Mouse (Mus musculus): ENCODE data around the gene Shq1.

Gene Shq1

GRCm38 (mm10) chr6:100601634-100602033, 69.3 kb downstream of the Shq1 start:
- no peak for DNase-seq (ENCODE audit: low spot score in 2 of 2)

- DNase-seq (ENCODE audit: low spot score in 2 of 2), result no peak
These were observed 77.1 kb downstream of the Shq1 start for GRCm38 (mm10) chr6:100593857-100594256.

DNA sequence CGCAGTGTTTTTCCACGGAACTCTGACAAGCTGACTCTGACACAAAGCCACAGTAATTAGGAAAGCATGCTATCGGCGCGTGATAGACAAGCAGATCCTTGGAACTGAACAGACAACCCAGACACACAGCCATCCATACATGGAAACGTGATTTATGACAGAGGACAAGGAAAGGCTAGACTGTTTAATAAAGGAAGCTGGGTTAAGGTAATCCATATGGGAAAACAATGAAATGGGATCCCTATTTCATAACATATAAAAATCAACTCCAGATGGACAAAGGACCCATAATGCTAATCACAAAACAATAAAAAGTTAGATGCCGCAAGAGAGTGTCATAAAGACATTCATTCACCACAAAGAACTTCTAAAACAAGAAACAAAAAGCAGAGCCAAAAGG, 78.0 kb downstream of the Shq1 start:
- no peak for DNase-seq (ENCODE audit: low spot score in 2 of 2)

- no peak for DNase-seq (ENCODE audit: low spot score in 2 of 2)
These were observed 80.4 kb downstream of the Shq1 start for GRCm38 (mm10) chr6:100590602-100591001.

- DNase-seq (ENCODE audit: low spot score in 2 of 2), result no peak
These were observed 82.1 kb downstream of the Shq1 start for GRCm38 (mm10) chr6:100588876-100589275.

GRCm38 (mm10) chr6:100586758-100587157, 84.2 kb downstream of the Shq1 start:
- DNase-seq (ENCODE audit: low spot score in 2 of 2), result no peak

- no peak for DNase-seq (ENCODE audit: low spot score in 2 of 2)
These were observed 89.0 kb downstream of the Shq1 start for GRCm38 (mm10) chr6:100581951-100582350.

DNA sequence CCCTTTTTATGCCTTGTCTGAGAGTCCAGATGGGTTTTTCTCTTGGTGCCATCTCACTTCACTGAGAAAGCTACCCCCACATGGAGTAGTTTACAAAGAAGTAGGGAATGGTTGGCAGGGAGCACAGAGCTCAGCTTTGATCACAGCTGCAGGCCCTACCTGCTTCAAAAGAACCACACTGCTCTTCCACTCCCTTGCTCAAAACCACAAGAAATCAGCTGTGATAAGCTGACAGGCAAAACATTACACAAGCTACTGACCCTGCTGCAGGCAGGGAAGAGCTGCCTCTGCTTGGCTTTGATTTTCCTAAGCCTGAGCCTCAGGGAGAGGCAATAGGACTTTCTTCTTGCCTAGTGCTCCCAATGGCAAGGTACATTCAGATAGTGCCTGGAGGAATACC, 89.9 kb downstream of the Shq1 start:
- DNase-seq (ENCODE audit: low spot score in 2 of 2), result no peak

- no peak for DNase-seq (ENCODE audit: low spot score in 2 of 2)
These were observed 93.4 kb downstream of the Shq1 start for GRCm38 (mm10) chr6:100577590-100577989.

GRCm38 (mm10) chr6:100576171-100576570, 94.8 kb downstream of the Shq1 start:
- no peak for DNase-seq (ENCODE audit: low spot score in 2 of 2)

DNA sequence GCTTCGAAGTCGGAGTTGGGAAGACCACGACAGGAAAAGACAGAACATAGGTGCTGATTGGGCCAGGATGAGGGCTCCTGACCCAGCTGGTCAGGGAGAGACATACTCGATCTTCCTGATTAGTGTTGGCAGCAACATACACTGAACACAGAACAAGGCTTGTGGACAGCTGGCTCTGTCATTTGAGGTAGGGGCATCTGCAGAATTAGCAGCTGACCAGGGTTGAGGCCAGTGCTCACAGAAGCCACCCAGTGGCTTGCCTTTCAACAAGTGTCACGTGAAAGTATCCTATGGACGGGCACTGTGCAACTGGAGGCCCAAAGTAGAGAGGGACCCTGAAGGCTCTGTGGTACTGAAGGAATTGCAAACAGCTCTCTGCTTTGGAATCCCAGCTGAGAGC, 104.2 kb downstream of the Shq1 start:
- DNase-seq (ENCODE audit: low spot score in 2 of 2), result no peak

GRCm38 (mm10) chr6:100564516-100564915, 106.4 kb downstream of the Shq1 start:
- DNase-seq (ENCODE audit: low spot score in 2 of 2), result no peak

DNA sequence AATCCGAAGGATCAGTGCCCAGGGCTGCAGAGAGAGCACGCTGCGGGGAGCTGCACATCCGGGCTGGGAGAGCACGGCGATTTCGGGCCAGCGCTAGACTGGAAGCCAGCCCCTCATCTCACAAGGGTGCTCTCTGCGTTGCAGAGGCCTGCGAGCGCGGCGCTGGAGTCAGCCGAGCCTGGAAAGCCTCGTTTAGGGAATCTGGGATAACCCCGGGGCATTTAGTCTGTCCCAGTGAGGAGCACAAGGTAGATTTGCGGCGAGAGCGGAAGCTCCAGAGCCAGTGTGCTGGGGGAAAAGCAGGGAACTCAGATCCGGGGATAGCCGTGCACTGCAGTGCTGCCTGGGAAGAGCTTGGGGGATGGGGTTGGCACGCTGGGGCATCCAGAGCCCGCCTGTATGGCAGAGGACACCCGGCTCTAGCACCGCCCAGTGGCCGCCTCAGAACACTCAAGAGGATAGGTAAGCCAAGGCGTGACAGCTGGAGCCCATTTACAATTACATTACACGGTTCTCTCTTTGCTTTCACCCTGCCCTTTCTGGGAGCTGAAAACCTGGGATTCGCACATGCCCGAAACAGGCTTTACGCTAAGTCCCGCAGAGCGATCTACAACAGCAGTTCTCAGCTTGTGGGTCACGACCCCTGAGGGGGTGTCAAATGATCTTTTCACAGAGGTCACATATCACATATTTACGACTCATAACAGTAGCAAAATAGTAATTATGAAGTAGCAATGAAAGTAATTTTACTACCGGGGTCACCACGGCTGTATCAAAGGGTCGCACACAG, 107.2 kb downstream of the Shq1 start:
- peak; percentile 27 to 67 for DNase-seq (ENCODE audit: low spot score in 2 of 2)

GRCm38 (mm10) chr6:100562719-100563551, 108.0 kb downstream of the Shq1 start:
- DNase-seq (ENCODE audit: low spot score in 2 of 2), result no peak

DNA sequence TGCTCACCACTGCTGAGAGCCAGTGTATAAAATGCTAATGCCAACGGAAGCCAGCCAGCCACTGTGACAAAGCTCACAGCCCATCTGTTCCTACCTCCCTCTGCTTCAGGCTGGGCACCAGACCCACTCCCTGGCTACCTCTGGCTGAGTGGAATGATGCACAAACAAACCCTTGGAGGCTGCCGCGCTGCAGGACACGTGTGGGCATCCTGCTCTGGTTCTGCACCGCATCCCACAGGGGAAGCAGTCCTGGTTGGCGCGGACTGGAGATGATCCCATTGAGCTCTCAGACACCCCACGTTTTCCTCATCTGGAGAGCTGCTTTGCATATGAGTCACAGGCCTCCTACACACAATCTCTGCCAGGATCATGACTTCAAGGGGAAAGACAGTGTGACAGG, 112.9 kb downstream of the Shq1 start:
- DNase-seq (ENCODE audit: low spot score in 2 of 2), result no peak

GRCm38 (mm10) chr6:100542154-100542997, 128.6 kb downstream of the Shq1 start:
- DNase-seq (ENCODE audit: low spot score in 2 of 2), result no peak

DNA sequence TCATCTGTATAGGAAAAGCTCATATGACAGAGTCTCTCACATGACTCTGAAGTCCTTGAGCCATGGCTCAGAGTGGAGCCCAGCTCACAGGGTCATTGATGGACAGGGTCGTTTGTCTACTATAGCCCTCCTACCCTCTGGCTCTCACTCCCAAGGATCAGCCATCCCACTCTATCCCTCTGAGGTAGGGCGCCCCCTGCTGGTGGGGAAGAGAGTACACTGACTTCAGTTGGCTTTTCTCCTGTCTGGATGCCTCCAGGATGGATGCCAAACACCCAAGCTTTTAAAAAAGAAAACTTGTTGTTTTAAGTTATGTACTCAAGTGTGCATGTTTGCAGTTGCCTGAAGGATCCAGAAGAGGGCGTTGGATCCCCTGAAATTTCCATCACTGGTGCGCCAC, 131.3 kb downstream of the Shq1 start:
- DNase-seq (ENCODE audit: low spot score in 2 of 2), result no peak

DNA sequence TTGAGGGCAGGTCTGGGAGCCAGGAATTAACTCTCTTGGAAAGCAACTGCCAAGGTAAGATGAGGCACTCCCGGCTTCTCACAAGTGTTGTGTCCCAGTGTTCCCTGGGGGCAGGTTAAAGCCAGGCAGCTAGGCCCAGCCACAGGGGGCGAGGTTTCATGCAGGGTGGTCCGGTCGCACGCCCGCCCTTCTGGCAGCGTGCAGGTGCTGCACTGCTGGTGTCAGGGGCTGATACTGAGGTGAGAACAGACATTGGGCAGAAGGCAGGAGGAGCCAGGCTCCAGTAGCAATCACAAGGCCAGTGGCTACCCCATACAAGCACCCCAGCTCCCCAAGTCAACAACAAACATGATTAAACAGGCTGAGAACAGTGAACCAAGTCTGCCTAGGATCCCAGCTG, 132.4 kb downstream of the Shq1 start:
- no peak for DNase-seq (ENCODE audit: low spot score in 2 of 2)

DNA sequence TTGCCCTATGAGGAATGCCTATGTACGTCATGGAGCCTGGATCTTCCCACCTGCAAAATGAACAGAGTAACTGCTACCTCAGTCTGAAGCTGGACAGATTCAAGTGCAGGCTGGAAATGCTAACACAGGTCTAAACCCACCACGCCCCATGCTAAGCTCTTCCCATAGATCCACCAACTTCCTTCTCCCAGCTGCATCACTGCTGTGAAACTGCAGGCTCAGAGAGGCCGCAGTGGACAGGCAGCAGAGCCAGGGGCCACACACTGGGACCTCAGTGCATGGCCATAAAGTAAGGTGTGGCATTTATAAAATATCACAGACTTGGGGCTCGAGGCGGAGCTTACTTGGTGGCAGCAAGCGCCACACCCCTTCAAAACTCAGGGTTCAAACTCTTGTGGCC, 133.0 kb downstream of the Shq1 start:
- no peak for DNase-seq (ENCODE audit: low spot score in 2 of 2)

DNA sequence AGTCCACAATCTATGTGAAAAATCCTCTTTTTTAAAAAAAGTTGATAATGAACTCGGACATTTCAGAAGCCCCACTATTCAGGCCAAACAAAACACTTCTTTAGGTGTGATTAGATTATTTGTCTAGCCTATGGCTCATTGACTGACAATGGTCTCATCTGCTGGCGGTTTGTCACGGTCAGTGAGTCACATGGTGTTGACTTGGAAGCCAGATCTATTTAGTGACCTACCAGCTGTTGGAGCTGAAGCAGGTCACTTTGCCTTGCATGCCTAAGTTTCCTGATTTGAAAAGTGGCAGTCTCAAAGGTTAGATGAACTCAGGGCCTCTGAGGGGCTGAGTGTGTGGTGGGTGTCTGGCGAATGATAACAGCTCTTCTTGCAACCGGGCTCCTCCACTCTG, 133.9 kb downstream of the Shq1 start:
- DNase-seq (ENCODE audit: low spot score in 2 of 2), result no peak

- no peak for DNase-seq (ENCODE audit: low spot score in 2 of 2)
These were observed 137.6 kb downstream of the Shq1 start for GRCm38 (mm10) chr6:100533364-100533763.

GRCm38 (mm10) chr6:100532326-100532725, 138.6 kb downstream of the Shq1 start:
- no peak for DNase-seq (ENCODE audit: low spot score in 2 of 2)
